Mouse (Mus musculus) layer of hippocampus, postnatal 14 days (tissue): Measurements from ENCODE around the gene Lsm10. TPM values are rescaled to one million over a fixed set of nuclear protein-coding genes. Genes with fewer than 3 reads are reported as not detected.

ENCODE experiments used
- DNase-seq, 2 experiments: peaks; one replicate each; pipeline ENCODE4 v3.0.0; 2021 to 2022; ENCODE audit warnings: low spot score in 2 of 2, mixed read lengths in 1 of 2
- long read RNA-seq, 2 experiments: library from polyadenylated mRNA; stranded (forward); transcript quantifications; one replicate each; pipeline ENCODE4 v2.0.0; 2021
- total RNA-seq, 2 experiments: library from RNA; stranded (reverse); gene quantifications; 2 replicates each; pipeline ENCODE4 v1.2.3; 2021

Lsm10 gene
- 10 to 100 TPM; 12.9 to 13.1 TPM for total RNA-seq
- long read RNA-seq, experiment 1, transcript Lsm10-201 (2 exons, 943 nt), result major isoform, 10 of 11 reads
- long read RNA-seq, experiment 1, partial matches to known transcripts, result 0 of 11 reads
- long read RNA-seq, experiment 1, other reads (novel, unspliced or antisense), result 0 of 11 reads
- long read RNA-seq, experiment 2, transcript Lsm10-203 (2 exons, 808 nt), result minor isoform, 5 of 27 reads
- long read RNA-seq, experiment 2, transcript Lsm10-201 (2 exons, 943 nt), result major isoform, 18 of 27 reads
- long read RNA-seq, experiment 2, partial matches to known transcripts, result 0 of 27 reads
- long read RNA-seq, experiment 2, other reads (novel, unspliced or antisense), result 4 of 27 reads

GRCm38 (mm10) chr4:126096464-126097111 is at the start of gene Lsm10:
Gene Lsm10, plus strand, starts transcription at chr4:126096623.
- DNase-seq, result peak; percentile 91 to 97

DNA sequence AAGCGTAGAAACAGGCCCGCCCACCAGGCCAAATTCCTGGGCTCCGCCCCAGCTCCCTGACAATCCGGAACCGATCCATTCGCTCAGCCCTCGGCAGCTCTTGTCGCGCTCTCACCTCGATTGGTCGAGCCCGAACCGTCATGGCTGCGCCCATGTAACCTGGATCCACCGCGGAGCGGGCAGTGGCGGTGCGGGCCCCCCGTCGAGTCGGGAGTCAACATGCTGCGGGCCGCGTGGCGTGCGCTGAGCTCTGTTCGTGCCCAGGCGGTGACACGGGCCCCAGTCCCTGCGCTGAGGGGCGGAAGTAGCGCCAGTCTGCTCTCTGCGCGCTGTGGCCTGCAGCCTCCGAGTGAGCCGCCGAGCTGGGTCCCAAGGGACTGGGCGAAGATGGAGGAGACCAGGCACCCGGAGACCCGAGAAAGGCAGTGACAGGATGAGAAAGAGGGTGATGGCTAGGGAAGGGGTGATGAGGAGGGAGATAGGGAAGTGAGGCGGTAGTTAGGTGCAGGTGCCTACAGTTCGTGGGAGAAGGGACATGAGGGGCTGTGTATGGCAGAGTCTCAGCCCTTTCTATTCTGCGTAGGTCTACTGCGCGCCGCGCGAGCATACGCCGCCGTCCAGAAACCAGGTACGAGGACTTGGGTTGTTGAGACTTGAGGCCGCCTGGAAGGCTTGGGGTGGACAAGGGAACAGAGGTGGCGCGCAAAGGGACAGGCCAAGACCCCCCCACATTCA is 49.4 kb upstream of the Lsm10 start, which contains the start of gene Mrps15:
Mrps15 (plus strand) TSS at position 75 of the 735 bp plus-strand sequence.
- peak; percentile 80 to 84 for DNase-seq

GRCm38 (mm10) chr4:126051617-126052016 is 44.8 kb upstream of the Lsm10 start:
- DNase-seq, result peak; percentile 64 to 76

DNA sequence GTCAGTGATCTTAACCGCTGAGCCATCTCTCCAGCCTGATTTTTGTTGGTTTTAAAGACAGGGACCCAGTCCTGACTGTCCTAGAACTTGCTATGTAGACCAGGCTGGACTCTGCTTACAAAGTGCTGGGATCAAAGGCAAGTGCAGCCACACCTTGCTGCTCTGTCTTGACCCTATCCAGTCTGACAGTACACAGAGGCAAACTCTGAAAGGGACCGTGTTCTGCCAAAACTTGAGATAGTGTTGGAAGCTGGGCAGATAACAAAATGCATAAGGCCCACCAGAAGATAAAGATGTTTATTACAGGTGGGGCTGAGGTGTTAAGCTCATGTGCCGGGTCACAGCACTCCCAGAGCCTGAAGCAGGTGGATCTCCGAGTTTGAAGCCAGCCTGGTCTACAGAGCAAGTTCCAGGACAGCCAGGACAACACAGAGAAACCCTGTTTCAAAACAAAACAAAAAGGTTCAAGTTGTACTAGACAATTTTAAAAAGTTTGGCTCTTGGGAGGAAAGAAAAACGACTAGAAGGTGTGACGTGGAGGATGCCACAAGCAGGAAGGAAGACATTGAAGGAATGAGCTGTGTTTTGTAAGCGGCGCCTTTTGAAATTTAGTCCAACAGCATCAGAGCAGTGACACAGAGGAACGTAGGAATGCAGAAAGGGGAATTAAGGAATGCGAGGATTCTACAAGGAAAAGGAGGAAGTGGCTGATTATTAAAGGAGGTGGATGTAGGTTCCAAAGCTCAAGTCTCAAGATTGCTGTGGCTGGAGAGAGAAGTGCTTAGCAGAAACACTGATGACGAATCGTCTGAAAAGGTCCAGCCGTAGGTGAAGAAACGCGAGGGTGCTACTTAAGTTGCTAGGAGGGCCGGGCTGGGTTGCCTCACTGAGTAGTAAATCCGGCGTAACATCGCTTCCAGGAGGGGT is 39.0 kb upstream of the Lsm10 start:
- DNase-seq, result no peak

DNA sequence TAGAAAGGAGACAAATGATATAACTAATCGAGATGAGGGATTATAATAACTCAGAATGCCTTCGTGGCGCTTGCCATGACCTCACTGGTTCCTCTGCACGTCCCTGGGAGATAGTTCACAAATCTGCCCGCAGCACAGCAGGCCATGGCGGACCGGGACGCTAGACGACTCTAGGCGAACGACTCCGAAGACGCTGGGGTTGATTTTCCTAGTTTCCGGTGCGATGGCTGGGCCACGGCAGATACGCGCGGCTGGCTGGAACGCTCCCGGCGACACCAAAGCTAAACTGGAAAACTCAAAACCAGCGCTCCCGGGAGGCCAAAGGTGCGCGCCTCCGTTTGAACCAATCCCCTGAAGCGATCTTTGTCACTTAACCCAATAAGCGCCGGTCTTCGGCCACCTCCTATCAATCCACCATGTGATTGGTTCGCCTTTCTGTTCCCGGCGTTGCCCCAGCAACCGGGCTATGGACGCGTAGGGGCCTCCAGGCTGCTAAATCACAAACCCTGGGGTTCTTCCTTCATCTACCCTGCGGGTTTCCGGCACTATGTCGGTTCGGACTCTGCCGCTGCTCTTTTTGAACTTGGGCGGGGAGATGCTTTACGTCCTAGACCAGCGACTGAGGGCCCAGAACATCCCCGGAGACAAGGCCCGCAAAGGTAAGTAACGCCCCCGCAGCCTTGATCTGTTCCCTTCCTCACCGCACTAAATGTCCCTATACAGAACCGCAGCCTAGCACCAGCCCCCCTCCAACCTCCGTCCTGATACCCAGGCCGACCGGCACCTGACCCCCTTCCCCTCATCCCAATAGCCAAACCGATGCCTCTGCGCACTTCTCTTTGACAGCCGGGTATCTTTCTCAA is 38.1 kb upstream of the Lsm10 start, which contains the start of gene Oscp1:
Oscp1 (plus strand) TSS at position 432 of the 863 bp plus-strand sequence.
- peak; percentile 92 to 95 for DNase-seq

DNA sequence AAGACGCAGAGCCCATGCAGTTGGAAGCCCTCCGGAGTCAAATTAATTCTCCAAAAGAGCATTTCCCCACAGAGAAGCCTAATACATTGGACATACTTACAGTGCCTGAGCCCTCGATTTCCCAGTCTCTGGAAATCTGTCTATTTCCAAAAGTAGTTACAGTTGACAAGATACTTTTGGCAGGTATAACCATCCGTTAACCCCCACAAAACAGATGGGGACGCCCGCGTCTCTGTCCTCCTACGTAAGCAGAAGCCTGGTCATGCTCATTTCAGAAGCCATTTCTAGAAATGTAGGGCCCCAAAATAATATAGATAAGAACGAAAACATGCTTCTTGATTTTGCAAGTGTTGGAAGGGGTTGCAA is 37.4 kb upstream of the Lsm10 start:
- DNase-seq, result peak in 1 of 2 experiments; percentile 77

DNA sequence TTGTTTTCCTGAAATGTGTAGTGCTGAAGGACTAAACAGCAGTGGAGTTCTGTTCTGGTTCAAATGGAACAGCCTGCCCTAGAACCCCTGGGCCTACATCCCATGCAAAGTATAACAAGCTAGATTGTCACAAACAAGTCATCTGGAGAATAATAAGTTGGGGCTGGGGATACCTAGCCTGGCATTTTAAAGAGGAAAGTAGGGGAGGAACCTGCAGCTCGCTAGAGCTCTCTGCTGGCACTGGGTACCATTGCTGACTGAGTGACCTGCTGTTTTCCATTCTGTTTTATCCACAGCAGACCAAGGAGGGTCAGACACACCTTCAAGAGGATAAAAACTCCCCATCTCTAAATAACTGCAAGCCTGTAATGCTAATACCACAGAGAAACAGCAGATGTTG is 33.6 kb upstream of the Lsm10 start:
- DNase-seq, result peak in 1 of 2 experiments; percentile 51

GRCm38 (mm10) chr4:126065241-126065640 is 31.2 kb upstream of the Lsm10 start:
- peak in 1 of 2 experiments; percentile 49 for DNase-seq

DNA sequence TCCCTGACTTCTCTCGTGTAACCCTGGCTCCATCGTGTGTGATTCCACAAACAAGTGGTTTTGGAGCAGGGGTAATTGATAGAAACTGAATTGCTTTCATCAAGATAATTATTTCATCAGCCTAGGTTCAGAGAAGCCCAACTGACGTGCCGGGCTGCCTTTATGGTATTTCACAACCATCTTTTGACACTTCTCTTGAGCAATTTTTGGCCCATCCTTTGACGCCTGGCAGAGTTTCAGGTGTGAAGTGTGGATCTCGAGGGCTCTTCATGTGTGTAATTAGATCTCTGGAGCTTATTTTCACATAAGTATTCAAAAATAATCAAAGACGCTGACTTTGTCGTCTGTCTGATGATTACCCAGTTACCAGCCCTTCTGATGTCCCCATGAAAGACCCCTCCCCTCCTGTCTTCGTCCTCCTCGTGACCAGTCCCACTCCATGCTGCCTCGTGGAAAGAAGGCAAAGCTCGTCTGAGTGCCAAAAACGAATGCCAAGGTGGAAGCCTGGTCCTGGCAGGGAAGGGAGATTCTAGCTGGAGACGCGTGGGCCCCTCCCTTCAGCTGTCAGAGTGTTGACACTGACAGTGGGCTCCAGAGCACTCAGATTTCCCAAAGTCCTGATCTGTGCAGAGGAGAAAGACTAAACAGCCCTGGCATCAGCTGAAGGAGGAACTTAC is 28.9 kb upstream of the Lsm10 start:
- DNase-seq, result no peak

DNA sequence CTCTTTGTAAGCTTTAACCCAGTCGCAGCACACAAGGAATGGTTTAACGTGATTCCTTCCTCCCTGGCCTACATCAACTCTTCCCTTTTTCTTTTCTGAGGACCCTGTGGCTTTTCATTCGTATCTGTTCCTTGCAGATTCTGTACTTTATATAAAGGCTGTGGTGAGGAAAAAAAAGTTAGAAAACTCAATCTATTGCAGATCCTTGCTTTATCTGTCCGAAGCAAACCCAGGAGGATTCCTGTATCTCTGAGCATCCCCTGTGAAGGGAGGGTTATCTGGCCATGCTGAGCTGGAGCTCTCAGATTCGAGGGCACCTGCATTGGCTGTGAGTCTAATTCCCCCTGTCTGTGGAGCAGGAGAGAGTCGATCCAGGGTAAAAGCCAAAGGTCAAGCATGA is 27.6 kb upstream of the Lsm10 start:
- no peak for DNase-seq

DNA sequence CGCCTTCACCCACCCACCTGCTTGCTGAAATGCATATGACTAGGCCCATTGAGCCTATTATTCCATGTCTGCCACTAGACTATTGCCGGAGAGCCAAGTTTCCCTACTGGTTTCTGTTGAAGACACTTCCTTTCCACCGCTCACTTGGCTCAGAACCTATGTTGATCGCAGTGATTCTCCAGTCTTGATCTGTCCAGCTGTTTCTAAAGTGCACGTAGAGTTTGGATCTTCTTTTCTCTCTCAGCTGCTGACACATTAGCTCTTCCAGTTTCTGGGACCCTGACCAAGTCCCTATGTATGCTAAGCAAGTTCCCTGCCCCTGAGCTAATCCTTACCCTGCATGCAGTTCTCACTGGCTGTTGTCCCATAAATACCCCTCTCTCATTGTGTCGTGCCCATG is 18.6 kb upstream of the Lsm10 start:
- no peak for DNase-seq

- no peak for DNase-seq
Observed at GRCm38 (mm10) chr4:126079266-126079665, 17.2 kb upstream of the Lsm10 start.

- no peak for DNase-seq
Observed at GRCm38 (mm10) chr4:126081601-126082000, 14.8 kb upstream of the Lsm10 start.

DNA sequence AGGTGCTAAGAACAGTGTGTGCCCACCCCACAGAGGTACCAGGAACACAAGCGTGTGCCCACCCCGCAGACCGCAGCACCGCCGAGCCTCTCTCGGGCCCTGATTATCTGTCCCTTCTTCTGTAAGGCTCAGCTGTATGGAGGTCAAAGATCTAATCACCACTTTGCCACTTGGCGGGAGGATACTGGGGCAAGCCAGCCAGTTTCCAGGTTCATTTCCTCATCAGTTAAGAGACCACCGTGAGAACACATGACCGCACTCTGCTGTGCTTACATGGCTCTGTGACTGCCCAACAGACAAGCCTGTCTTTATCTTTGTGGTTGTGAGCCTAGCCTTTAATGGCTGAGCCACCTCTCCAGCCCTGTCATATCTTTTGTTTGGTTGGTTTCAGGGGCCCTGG is 13.4 kb upstream of the Lsm10 start:
- no peak for DNase-seq

DNA sequence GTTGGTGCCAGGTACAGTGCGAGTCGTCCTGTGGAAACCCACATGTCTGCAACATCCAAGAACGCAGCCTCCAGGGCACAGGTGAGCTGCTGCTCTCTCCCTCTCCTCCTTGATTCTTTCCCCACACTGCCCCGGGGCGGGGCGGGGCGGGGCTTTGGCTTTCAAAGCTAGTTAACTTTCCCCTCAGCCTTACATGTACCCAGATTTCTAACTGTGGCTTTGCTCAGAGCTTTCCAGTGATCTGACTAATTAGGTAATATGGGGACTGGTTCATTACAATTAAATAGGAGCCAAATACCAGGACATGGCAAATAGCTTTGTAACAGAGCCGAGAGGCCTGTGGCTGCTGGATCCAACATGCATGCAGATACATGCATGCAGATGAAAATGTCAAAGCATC is 12.0 kb upstream of the Lsm10 start:
- DNase-seq, result no peak

DNA sequence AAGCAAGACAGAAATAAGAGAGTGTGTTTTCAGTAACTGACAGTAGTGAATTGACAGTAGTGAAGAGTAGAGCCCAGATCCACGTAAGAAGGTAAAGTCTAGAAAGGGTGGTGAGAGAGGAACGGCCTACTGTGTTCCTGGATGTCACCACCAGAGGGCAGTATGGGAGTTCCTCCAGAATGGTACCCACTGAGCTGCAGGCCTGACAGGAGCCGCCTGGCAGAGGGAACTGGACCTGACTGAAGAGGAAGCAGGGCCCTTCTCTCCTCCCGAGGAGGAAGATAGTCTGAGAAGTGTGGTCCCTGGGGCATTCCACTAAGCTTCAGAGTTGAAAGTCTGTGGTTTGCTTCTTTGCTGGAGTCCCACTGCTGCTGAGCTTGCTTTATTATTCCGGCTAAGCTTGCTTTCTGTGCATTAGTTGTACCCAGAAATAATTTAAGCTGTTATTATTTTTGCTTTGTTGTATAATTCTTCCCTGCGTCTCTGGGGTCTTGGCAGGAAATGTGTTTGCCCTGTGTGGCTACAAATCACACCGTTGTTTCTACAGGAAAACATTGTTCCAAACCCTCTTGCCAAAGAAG is 10.3 kb upstream of the Lsm10 start:
- peak; percentile 57 to 85 for DNase-seq

- no peak for DNase-seq
Observed at GRCm38 (mm10) chr4:126090101-126090847, 6.1 kb upstream of the Lsm10 start.

DNA sequence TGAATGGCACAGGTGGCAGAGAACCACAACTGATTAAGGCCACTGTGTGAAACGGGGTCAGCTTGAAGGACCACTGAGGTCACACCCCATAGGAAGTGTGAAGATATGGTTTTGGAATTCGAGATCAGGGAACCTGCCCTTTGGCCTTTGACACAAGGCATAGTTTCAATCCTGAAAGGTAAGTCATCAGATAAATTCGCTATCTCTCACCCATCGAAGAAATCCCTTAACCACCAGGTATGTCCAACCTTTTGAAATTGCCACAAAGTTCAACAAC is 5.6 kb upstream of the Lsm10 start:
- DNase-seq, result no peak
